Mouse (Mus musculus): ENCODE data around the gene Nup188. TPM values are rescaled to one million over a fixed set of nuclear protein-coding genes. Genes with fewer than 3 reads are reported as not detected.

The Nup188 gene
- polyA plus RNA-seq, 1 experiment from 2014 or later, result 43.1 TPM

DNA sequence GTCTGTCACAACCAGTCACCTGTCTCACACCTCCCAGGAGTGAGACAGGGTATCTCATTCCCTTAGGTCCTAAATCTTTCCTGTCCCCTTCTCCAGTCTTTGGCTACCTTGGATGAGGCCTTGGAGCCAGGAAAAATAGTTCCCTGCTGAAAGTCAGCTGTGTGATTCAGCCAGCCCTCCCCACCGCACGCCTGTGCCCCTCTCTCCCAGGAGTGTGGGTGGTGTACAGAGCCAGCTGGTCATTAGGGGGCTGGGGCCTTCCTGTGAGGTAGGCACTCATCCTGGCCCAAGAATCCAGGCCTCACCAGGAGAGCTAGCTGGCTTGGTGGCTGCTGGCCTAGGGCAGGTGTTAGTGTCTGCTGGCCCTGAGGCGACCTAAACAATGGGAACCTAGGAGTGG, 33.7 kb upstream of the Nup188 start:
- no peak for ATAC-seq (ENCODE audit: insufficient number of reproducible peaks, insufficient read depth, low FRiP score, low read depth)
- 63% methylated on average over 3 of the region's 3 CpGs for WGBS
- no peak overlapping the region for H3K4me3 ChIP-seq (ENCODE audit: low read depth, low read length)
- H3K27ac ChIP-seq (ENCODE audit: low read length), result peak overlapping the region; percentile 64
- H3K36me3 ChIP-seq (ENCODE audit: control insufficient read depth, insufficient read depth, low read length), result peaks cover 47% of the 10 kb centered on the region
- H3K27me3 ChIP-seq (ENCODE audit: control insufficient read depth, insufficient read depth, low read length), result no peaks in the 10 kb centered on the region
- H3K4me2 ChIP-seq (replicated peaks; ENCODE audit: low read depth, low read length), result no peak overlapping the region
- peaks cover 7% of the 10 kb centered on the region; the same call in 1 of the 2 replicates for H3K4me1 ChIP-seq (ENCODE audit: control insufficient read depth, insufficient read depth, low read length)
- H3K9me3 ChIP-seq (ENCODE audit: control insufficient read depth, low read depth, low read length), result no peaks in the 10 kb centered on the region
- H3K9ac ChIP-seq (replicated peaks; ENCODE audit: low read depth, low read length), result no peak overlapping the region

DNA sequence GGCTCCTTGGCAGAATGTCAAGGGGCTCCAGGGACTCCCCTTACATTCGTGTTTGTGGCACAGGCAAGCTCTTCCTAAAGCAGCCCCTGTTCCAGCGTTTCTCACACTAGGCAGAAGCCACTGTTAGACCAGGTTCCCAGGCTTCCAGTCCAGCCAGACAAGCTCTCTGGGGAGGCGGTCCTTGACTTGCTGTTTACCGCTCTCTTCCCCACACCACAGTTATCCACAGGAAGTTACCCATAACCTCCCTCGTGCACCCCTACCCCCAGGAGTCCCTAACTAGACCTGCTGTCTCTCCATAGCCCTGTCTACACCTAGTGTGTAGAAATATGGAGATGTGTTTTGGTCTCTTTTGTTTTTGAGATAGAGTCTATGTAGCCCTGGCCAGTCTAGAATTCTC, 32.4 kb upstream of the Nup188 start:
- Histone ChIP-seq H3K9me3 (ENCODE audit: control insufficient read depth, low read depth, low read length) (no peaks in the 10 kb centered on the region), H3K36me3 (ENCODE audit: control insufficient read depth, insufficient read depth, low read length) (peaks cover 50% of the 10 kb centered on the region), H3K4me1 (ENCODE audit: control insufficient read depth, insufficient read depth, low read length) (peaks cover 7% of the 10 kb centered on the region; the same call in 1 of the 2 replicates), H3K9ac (replicated peaks; ENCODE audit: low read depth, low read length) (no peak overlapping the region), H3K4me3 (ENCODE audit: low read depth, low read length) (no peak overlapping the region), H3K27ac (ENCODE audit: low read length) (no peak overlapping the region), H3K4me2 (replicated peaks; ENCODE audit: low read depth, low read length) (no peak overlapping the region), H3K27me3 (ENCODE audit: control insufficient read depth, insufficient read depth, low read length) (no peaks in the 10 kb centered on the region)
- no peak for ATAC-seq (ENCODE audit: insufficient number of reproducible peaks, insufficient read depth, low FRiP score, low read depth)
- WGBS, result 85% methylated on average over 5 of the region's 5 CpGs

DNA sequence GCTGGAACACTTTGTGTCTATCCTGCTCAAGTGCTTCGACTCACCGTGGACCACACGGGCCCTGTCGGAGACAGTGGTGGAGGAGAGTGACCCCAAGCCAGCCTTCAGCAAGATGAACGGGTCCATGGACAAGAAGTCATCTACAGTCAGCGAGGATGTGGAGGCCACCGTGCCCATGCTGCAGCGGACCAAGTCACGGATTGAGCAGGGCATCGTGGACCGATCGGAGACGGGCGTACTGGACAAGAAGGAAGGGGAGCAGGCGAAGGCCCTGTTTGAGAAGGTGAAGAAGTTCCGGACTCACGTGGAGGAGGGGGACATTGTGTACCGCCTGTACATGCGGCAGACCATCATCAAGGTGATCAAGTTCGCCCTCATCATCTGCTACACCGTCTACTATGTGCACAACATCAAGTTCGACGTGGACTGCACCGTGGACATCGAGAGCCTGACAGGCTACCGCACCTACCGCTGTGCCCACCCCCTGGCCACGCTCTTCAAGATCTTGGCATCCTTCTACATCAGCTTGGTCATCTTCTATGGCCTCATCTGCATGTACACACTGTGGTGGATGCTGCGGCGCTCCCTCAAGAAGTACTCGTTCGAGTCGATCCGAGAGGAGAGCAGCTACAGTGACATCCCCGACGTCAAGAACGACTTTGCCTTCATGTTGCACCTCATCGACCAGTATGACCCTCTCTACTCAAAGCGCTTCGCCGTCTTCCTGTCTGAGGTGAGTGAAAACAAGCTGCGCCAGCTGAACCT, 30.4 kb upstream of the Nup188 start:
- peaks cover 7% of the 10 kb centered on the region; the same call in 1 of the 2 replicates for H3K4me1 ChIP-seq (ENCODE audit: control insufficient read depth, insufficient read depth, low read length)
- no peak overlapping the region for H3K4me2 ChIP-seq (replicated peaks; ENCODE audit: low read depth, low read length)
- no peak overlapping the region for H3K9ac ChIP-seq (replicated peaks; ENCODE audit: low read depth, low read length)
- ATAC-seq (ENCODE audit: insufficient number of reproducible peaks, insufficient read depth, low FRiP score, low read depth), result no peak
- H3K27me3 ChIP-seq (ENCODE audit: control insufficient read depth, insufficient read depth, low read length), result no peaks in the 10 kb centered on the region
- no peaks in the 10 kb centered on the region for H3K9me3 ChIP-seq (ENCODE audit: control insufficient read depth, low read depth, low read length)
- peaks cover 59% of the 10 kb centered on the region for H3K36me3 ChIP-seq (ENCODE audit: control insufficient read depth, insufficient read depth, low read length)
- 96% methylated on average over 42 of the region's 42 CpGs for WGBS
- H3K27ac ChIP-seq (ENCODE audit: low read length), result no peak overlapping the region
- no peak overlapping the region for H3K4me3 ChIP-seq (ENCODE audit: low read depth, low read length)

DNA sequence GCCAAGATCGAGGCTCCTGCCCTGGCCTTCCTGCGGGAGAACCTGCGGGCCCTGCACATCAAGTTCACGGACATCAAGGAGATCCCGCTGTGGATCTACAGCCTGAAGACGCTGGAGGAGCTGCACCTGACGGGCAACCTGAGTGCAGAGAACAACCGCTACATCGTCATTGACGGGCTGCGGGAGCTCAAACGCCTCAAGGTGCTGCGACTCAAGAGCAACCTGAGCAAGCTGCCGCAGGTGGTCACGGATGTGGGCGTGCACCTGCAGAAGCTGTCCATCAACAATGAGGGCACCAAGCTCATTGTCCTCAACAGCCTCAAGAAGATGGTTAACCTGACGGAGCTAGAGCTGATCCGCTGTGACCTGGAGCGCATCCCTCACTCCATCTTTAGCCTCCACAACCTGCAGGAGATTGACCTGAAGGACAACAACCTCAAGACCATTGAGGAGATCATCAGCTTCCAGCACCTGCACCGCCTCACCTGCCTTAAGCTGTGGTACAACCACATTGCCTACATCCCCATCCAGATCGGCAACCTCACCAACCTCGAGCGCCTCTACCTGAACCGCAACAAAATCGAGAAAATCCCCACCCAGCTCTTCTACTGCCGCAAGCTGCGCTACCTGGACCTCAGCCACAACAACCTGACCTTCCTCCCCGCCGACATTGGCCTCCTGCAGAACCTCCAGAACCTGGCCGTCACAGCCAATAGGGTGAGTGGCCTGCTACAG, 29.4 kb upstream of the Nup188 start:
- Histone ChIP-seq H3K36me3 (ENCODE audit: control insufficient read depth, insufficient read depth, low read length) (peaks cover 68% of the 10 kb centered on the region), H3K9ac (replicated peaks; ENCODE audit: low read depth, low read length) (no peak overlapping the region), H3K4me3 (ENCODE audit: low read depth, low read length) (no peak overlapping the region), H3K4me1 (ENCODE audit: control insufficient read depth, insufficient read depth, low read length) (peaks cover 5% of the 10 kb centered on the region; the same call in 1 of the 2 replicates), H3K27ac (ENCODE audit: low read length) (no peak overlapping the region), H3K4me2 (replicated peaks; ENCODE audit: low read depth, low read length) (no peak overlapping the region), H3K9me3 (ENCODE audit: control insufficient read depth, low read depth, low read length) (no peaks in the 10 kb centered on the region), H3K27me3 (ENCODE audit: control insufficient read depth, insufficient read depth, low read length) (no peaks in the 10 kb centered on the region)
- 94% methylated on average over 30 of the region's 30 CpGs for WGBS
- ATAC-seq (ENCODE audit: insufficient number of reproducible peaks, insufficient read depth, low FRiP score, low read depth), result no peak

DNA sequence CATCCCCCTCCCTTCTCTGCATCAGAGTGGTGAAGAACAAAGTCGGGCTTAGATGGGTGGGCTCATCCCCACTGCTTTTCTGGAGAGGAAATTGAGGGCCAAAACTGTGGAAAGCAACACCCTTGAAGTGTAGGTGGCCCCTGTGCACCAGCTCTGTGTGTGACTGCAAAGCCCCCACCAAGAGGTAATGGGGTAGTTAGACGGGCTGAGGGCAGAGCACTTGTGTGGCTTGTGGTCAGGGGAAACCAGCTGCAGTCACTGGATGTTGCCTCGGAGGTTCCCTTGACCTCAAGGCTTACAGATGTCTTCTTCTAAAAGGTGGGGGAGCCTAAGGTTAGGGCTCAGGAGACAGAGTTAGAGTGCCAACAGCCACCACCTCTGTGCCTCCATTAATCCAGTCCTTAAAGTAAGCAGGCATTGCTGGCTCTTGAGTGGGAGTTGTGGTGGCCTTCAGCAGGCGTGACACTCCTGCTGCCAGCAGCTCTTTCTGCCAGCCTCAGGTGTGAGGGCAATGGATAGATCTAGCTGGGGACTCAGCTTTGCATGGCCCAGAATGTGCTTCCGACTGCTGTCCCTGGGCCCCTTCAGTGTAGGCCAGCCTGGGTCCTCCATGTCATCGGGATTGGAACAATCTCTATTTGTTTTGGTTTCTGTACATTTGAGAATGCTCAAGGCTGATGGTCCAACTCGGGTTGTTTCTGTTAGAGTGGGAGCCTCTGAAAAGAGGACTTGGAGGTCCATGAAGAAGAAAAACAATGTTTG, 28.3 kb upstream of the Nup188 start:
- 81% methylated on average over 7 of the region's 7 CpGs for WGBS
- Histone ChIP-seq H3K27me3 (ENCODE audit: control insufficient read depth, insufficient read depth, low read length) (no peaks in the 10 kb centered on the region), H3K4me3 (ENCODE audit: low read depth, low read length) (no peak overlapping the region), H3K27ac (ENCODE audit: low read length) (no peak overlapping the region), H3K9me3 (ENCODE audit: control insufficient read depth, low read depth, low read length) (no peaks in the 10 kb centered on the region), H3K4me1 (ENCODE audit: control insufficient read depth, insufficient read depth, low read length) (peaks cover under 1% of the 10 kb centered on the region; the same call in 1 of the 2 replicates), H3K4me2 (replicated peaks; ENCODE audit: low read depth, low read length) (no peak overlapping the region), H3K9ac (replicated peaks; ENCODE audit: low read depth, low read length) (no peak overlapping the region), H3K36me3 (ENCODE audit: control insufficient read depth, insufficient read depth, low read length) (peaks cover 75% of the 10 kb centered on the region)
- no peak for ATAC-seq (ENCODE audit: insufficient number of reproducible peaks, insufficient read depth, low FRiP score, low read depth)

DNA sequence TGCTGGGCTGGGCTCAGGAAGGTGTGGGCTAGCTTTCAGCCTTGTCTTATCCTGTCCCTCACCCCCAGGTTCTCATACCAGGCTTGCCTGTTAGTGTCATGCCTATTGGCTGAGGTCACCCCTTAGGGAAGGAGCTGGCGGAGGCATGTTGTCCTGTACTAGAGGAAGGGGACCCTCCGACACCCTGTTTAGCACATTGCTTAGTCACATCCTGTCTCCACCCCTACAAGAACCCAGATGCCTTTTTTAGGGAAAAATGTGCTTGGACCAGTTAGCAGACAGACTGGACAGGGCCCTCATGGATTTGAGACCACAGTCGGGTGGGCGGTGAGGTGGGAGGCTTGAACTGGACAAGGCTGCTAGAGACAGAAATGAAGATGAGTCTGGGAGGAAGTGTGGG, 27.6 kb upstream of the Nup188 start:
- Histone ChIP-seq H3K4me1 (ENCODE audit: control insufficient read depth, insufficient read depth, low read length) (peaks cover 4% of the 10 kb centered on the region; the same call in 1 of the 2 replicates), H3K27me3 (ENCODE audit: control insufficient read depth, insufficient read depth, low read length) (no peaks in the 10 kb centered on the region), H3K9ac (replicated peaks; ENCODE audit: low read depth, low read length) (no peak overlapping the region), H3K4me3 (ENCODE audit: low read depth, low read length) (no peak overlapping the region), H3K27ac (ENCODE audit: low read length) (no peak overlapping the region), H3K9me3 (ENCODE audit: control insufficient read depth, low read depth, low read length) (no peaks in the 10 kb centered on the region), H3K4me2 (replicated peaks; ENCODE audit: low read depth, low read length) (no peak overlapping the region), H3K36me3 (ENCODE audit: control insufficient read depth, insufficient read depth, low read length) (peaks cover 82% of the 10 kb centered on the region)
- no peak for ATAC-seq (ENCODE audit: insufficient number of reproducible peaks, insufficient read depth, low FRiP score, low read depth)
- WGBS, result 86% methylated on average over 4 of the region's 4 CpGs

DNA sequence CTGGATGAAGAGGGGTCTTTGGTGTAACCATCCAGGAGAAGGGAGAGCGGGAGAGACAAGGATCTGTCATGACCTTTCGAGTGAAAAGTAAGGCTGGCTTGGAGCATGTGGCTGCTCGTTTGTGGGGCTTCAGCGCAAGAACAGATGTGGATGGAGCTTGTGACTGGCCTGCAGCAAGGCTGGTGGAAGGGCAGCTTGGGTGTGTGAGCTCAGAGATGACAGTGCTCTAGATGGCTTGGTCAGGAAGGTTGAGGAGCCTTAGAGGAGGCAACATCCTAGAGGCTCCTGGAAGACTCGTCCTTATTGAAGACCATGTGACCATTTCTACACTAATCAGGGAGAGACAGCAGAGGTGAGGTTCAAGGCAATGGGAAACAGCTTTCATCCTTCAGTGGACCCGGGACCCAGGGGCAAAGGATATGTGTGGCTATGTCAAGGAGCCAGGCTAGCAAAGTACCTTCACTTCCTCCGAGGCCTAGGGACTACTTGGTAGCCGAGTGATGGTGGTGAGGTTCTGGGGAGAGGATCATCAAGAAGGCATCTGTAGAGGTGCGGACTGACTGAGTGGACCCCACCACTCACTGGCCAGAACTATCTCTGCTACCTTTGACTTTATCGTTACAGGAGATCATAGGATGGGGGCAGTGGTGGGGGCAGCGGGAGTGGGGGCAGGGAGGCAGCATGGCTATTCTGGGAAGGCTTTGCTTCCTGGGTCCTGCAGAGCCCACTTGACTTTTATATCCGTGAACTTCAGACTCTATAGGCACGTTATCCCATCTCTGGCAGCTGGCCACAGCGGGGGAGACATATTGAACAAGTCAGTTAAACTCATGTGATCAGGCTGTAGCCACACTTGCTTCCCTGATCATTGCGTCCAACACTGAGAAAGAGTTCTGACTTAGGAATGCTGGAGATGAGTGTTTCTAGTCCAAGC, 26.8 kb upstream of the Nup188 start:
- Histone ChIP-seq H3K9me3 (ENCODE audit: control insufficient read depth, low read depth, low read length) (no peaks in the 10 kb centered on the region), H3K27ac (ENCODE audit: low read length) (no peak overlapping the region), H3K4me2 (replicated peaks; ENCODE audit: low read depth, low read length) (no peak overlapping the region), H3K9ac (replicated peaks; ENCODE audit: low read depth, low read length) (no peak overlapping the region), H3K27me3 (ENCODE audit: control insufficient read depth, insufficient read depth, low read length) (no peaks in the 10 kb centered on the region), H3K4me3 (ENCODE audit: low read depth, low read length) (no peak overlapping the region), H3K36me3 (ENCODE audit: control insufficient read depth, insufficient read depth, low read length) (peaks cover 88% of the 10 kb centered on the region), H3K4me1 (ENCODE audit: control insufficient read depth, insufficient read depth, low read length) (peaks cover 4% of the 10 kb centered on the region; the same call in 1 of the 2 replicates)
- WGBS, result 87% methylated on average over 15 of the region's 15 CpGs
- ATAC-seq (ENCODE audit: insufficient number of reproducible peaks, insufficient read depth, low FRiP score, low read depth), result no peak
